Mouse (Mus musculus) testis, adult 2 months (tissue): ENCODE results near the gene Lifr.

Experiments used
- CTCF ChIP-seq: fragments of 200-500 bp; IDR thresholded peaks from 2 replicates; pipeline ENCODE4 v1.5.1; 2012; ENCODE audit warnings: low read depth, mild to moderate bottlenecking, inconsistent platforms, low read length, moderate library complexity; ENCODE audit not compliant: control insufficient read depth, insufficient read depth, insufficient replicate concordance
- POLR2A ChIP-seq: fragments of 200-500 bp; IDR thresholded peaks from 2 replicates; pipeline ENCODE4 v1.6.1; 2012; ENCODE audit warnings: low read depth, mild to moderate bottlenecking, inconsistent platforms, low read length, moderate library complexity; ENCODE audit not compliant: control insufficient read depth

- no peak for TF ChIP-seq CTCF
- no peak for TF ChIP-seq POLR2A
Measured at GRCm38 (mm10) chr15:7146529-7146928, 56.1 kb downstream of the Lifr start.
